Comparison of ENCODE assay signal across 24 mouse cellular contexts in the genomic region with DNA sequence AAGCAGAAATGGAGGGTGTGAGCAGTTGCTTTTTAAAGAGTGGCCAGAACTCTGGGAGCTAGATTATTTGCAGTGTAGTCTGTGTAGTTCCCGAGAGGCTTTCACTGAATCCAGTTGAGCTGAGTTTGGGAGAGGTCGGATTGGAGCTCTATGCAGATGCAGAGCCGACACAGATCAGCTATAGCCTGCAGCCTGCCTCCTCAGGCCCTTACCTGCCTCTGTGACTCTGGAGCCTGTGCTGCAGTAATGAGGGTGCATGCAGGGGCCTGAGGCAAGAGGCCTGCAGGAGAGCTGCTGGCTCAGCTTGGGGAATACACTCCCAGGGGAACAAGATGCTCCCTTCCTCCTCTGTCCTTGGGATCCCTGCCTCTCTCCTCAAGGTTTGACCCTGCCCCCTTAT.
"Had no signal": no experiment of that assay in that cellular context is flagged by ENCODE, and none has a peak within 500 bp of the region (broad histone marks: within the 10 kb centered on the region; RNA-seq: fewer than 3 reads in every experiment).

No protein-coding gene starts in this region.

- H3K36me3 ChIP-seq: heart, embryonic 13.5 days; heart, embryonic 15.5 days; hindbrain, embryonic 13.5 days; hindbrain, embryonic 15.5 days; kidney, embryonic 15.5 days; limb, embryonic 13.5 days; limb, embryonic 15.5 days had no signal

- H3K27ac ChIP-seq: heart, embryonic 13.5 days; heart, embryonic 15.5 days; hindbrain, embryonic 13.5 days; hindbrain, embryonic 15.5 days; hindbrain, postnatal 0 days; kidney, embryonic 15.5 days; kidney, postnatal 0 days; limb, embryonic 13.5 days; limb, embryonic 15.5 days had no signal

- H3K4me1 ChIP-seq: heart, embryonic 15.5 days; kidney, embryonic 15.5 days had no signal

- H3K4me3 ChIP-seq: heart, embryonic 13.5 days; heart, embryonic 15.5 days; hindbrain, embryonic 13.5 days; hindbrain, embryonic 15.5 days; kidney, embryonic 15.5 days; limb, embryonic 13.5 days; limb, embryonic 15.5 days had no signal

- DNase-seq: gastrocnemius, postnatal 14 days; gastrocnemius, postnatal 36 days; heart, adult 18-20 months; heart, postnatal 14 days; heart, postnatal 36 days; kidney, adult 11 months; kidney, adult 2 months; kidney, adult 9 months; kidney, postnatal 14 days; kidney, postnatal 36 days; layer of hippocampus, adult 9-11 months; layer of hippocampus, postnatal 36 days; left cerebral cortex, postnatal 4 days had no signal

- H3K9me3 ChIP-seq: heart, embryonic 13.5 days; heart, embryonic 15.5 days; hindbrain, embryonic 13.5 days; hindbrain, embryonic 15.5 days; kidney, embryonic 15.5 days; limb, embryonic 13.5 days; limb, embryonic 15.5 days had no signal

- H3K9ac ChIP-seq: heart, embryonic 13.5 days; heart, embryonic 15.5 days; hindbrain, embryonic 13.5 days; hindbrain, embryonic 15.5 days; kidney, embryonic 15.5 days; limb, embryonic 13.5 days; limb, embryonic 15.5 days had no signal

- H3K4me2 ChIP-seq: heart, embryonic 11.5 days; heart, embryonic 13.5 days; heart, embryonic 15.5 days; hindbrain, embryonic 13.5 days; hindbrain, embryonic 15.5 days; kidney, embryonic 15.5 days; limb, embryonic 13.5 days; limb, embryonic 15.5 days had no signal

- ATAC-seq: hindbrain, postnatal 0 days; intestine, embryonic 16.5 days had no signal

- H3K27me3 ChIP-seq: heart, embryonic 13.5 days; heart, embryonic 15.5 days; hindbrain, embryonic 13.5 days; hindbrain, embryonic 15.5 days; kidney, embryonic 15.5 days; limb, embryonic 13.5 days; limb, embryonic 15.5 days had no signal
